Mouse (Mus musculus) liver, embryonic 12.5 days (tissue): Measurements from ENCODE around the gene Abcc5. TPM values are rescaled to one million over a fixed set of nuclear protein-coding genes. Genes with fewer than 3 reads are reported as not detected.
"Not testable (repeated sequence)": the region's sequence is repeated elsewhere in the genome, so short reads cannot be mapped to it uniquely, and the experiment has no call there.

Experiments
- ATAC-seq: fragments of 200-750 bp; cut with Nextera tagmentation; 2 replicates; pipeline ENCODE4 v1.8.0; 2017; ENCODE audit warnings: moderate number of reproducible peaks, mild to moderate bottlenecking, moderate library complexity
- H3K27ac ChIP-seq: fragments of 300-500 bp; sonication (generic); 2 replicates; pipeline ENCODE4 v1.5.1; 2016; ENCODE audit warnings: mild to moderate bottlenecking
- H3K27me3 ChIP-seq: fragments of 300-500 bp; sonication (generic); replicated peaks from 2 replicates; pipeline ENCODE4 v1.6.1; 2016; ENCODE audit warnings: mild to moderate bottlenecking, moderate library complexity
- H3K36me3 ChIP-seq: fragments of 300-500 bp; sonication (generic); 2 replicates; pipeline ENCODE4 v1.6.1; 2016; ENCODE audit warnings: mild to moderate bottlenecking, moderate library complexity
- H3K4me1 ChIP-seq: fragments of 300-500 bp; sonication (generic); 2 replicates; pipeline ENCODE4 v1.6.1; 2016
- H3K4me2 ChIP-seq: fragments of 300-500 bp; sonication (generic); 2 replicates; pipeline ENCODE4 v1.6.1; 2016; ENCODE audit warnings: mild to moderate bottlenecking, moderate library complexity
- H3K4me3 ChIP-seq: fragments of 300-500 bp; sonication (generic); 2 replicates; pipeline ENCODE4 v1.5.1; 2016; ENCODE audit warnings: mild to moderate bottlenecking, moderate library complexity
- H3K9ac ChIP-seq: fragments of 300-500 bp; sonication (generic); 2 replicates; pipeline ENCODE4 v1.6.1; 2016; ENCODE audit warnings: mild to moderate bottlenecking, moderate library complexity
- H3K9me3 ChIP-seq: fragments of 300-500 bp; sonication (generic); replicated peaks from 2 replicates; pipeline ENCODE4 v1.6.1; 2016; ENCODE audit warnings: mild to moderate bottlenecking, moderate library complexity
- WGBS: fragments of 180-500 bp; shearing (Covaris S2); methylation state at CpG from one replicate; pipeline ENCODE4 v1.1.7; 2016; ENCODE audit not compliant: insufficient replicate concordance; 5-methylcytosine and 5-hydroxymethylcytosine counted together
- polyA plus RNA-seq: library from polyadenylated mRNA; unstranded; fragments of >200 nt; fragmentation: Nextera tagmentation; extraction: Ambion mirVana; gene quantifications from 2 replicates; pipeline ENCODE4 v1.2.1, GENCODE M21; 2016

Abcc5 gene
- polyA plus RNA-seq, 1 experiment from 2014 or later: 28.6 TPM

GRCm38 (mm10) chr16:20391753-20392152 lies 34.4 kb downstream of the Abcc5 start:
- no peak overlapping the region for H3K9ac ChIP-seq
- no peak overlapping the region for H3K27ac ChIP-seq
- 83% methylated on average over 3 of the region's 3 CpGs for WGBS
- no peaks in the 10 kb centered on the region for H3K27me3 ChIP-seq
- H3K4me2 ChIP-seq: no peak overlapping the region
- no peak overlapping the region for H3K4me3 ChIP-seq
- no peaks in the 10 kb centered on the region for H3K9me3 ChIP-seq
- ATAC-seq: no peak
- peaks cover 83% of the 10 kb centered on the region for H3K36me3 ChIP-seq
- no peaks in the 10 kb centered on the region for H3K4me1 ChIP-seq

DNA sequence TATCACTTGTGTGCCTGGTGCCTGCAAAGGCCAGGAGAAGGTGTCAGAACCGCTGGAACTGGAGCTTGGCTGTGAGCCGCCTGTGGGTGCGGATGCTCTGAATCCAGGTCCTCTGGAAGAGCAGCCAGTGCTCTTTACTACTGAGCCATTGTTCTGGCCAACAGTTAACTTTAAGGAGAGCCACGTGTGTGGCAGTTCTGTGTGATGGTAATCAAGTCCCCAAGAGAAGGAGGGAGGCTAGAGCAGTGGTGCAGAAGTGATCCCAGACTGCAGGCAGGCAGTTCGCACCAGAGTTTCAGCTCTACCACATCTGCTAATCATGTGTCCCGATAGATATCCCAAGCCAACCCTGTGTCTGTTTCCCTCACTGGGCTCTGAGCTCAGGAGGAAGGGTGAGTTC lies 36.0 kb downstream of the Abcc5 start:
- 73% methylated on average over 6 of the region's 6 CpGs for WGBS
- H3K27ac ChIP-seq: no peak overlapping the region
- no peaks in the 10 kb centered on the region for H3K9me3 ChIP-seq
- H3K27me3 ChIP-seq: no peaks in the 10 kb centered on the region
- H3K4me2 ChIP-seq: no peak overlapping the region
- ATAC-seq: no peak
- H3K4me3 ChIP-seq: no peak overlapping the region
- H3K9ac ChIP-seq: no peak overlapping the region
- H3K4me1 ChIP-seq: no peaks in the 10 kb centered on the region
- peaks cover 74% of the 10 kb centered on the region for H3K36me3 ChIP-seq

DNA sequence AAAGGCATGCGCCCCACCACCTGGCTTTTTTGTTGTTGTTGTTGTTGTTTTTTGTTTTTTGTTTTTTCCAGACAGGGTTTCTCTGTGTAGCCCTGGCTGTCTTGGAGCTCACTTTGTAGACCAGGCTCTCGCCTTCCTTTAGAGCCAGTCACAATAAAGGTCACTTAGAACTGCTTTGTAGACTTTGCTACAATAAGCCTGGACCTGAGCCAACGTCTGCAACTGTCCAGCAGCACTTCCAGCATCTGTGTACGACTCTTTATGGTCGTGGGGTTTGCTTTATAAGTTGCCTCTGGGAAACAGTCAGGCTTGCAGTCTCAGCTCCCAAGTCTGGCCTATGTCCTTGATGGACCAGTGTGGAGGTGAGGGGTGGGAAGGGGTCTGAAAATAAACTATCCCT lies 45.2 kb downstream of the Abcc5 start:
- ATAC-seq: no peak
- no peak overlapping the region for H3K9ac ChIP-seq
- H3K27me3 ChIP-seq: no peaks in the 10 kb centered on the region
- H3K4me1 ChIP-seq: no peaks in the 10 kb centered on the region
- no peaks in the 10 kb centered on the region for H3K9me3 ChIP-seq
- H3K36me3 ChIP-seq: peaks cover 47% of the 10 kb centered on the region
- 72% methylated on average over 5 of the region's 5 CpGs for WGBS
- H3K4me2 ChIP-seq: no peak overlapping the region
- no peak overlapping the region for H3K4me3 ChIP-seq
- no peak overlapping the region for H3K27ac ChIP-seq

DNA sequence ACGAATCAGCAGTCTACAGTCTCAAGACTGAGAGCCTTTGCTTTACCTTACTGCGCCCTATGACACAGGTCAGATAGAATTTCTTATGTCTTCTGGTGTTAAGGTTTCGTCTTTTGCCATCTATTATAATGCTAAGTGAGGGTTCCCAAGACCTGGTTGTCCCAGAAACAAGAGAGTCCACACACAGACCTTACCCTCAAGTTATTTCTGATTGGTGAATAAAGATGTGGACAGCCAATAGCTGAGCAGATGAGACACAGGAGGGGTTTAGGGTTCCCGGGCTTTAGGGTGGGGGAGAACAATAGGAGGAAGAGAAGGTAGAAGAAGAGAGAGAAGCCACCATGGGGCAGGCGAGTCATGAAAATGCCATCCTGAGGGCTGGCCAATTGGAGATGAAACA lies 50.9 kb downstream of the Abcc5 start:
- Histone ChIP-seq H3K27ac (no peak overlapping the region), H3K36me3 (peaks cover 72% of the 10 kb centered on the region), H3K4me3 (no peak overlapping the region), H3K4me1 (peaks cover 19% of the 10 kb centered on the region), H3K9ac (no peak overlapping the region), H3K9me3 (no peaks in the 10 kb centered on the region), H3K27me3 (no peaks in the 10 kb centered on the region), H3K4me2 (no peak overlapping the region)
- WGBS: 83% methylated on average over 5 of the region's 5 CpGs
- ATAC-seq: no peak

DNA sequence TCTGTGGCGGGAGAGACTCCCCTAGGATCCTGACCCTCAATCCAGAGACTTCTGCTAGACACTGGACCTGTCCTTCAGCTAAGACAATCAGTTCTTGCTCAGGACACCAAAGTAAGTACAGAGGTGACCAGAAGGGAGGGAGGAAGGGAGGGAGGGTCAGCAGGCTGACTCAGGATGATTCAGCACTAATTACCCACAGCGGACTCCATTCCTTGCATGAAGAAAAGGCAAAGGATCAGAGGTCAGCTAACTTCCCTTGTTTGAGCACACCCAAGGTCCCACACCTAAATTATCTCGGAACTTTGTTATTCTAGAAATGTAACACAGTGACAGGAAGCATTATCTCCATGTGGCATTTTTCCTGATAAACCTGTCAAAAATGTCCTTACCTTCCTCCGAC lies 54.5 kb downstream of the Abcc5 start:
- no peak overlapping the region for H3K9ac ChIP-seq
- H3K27me3 ChIP-seq: no peaks in the 10 kb centered on the region
- H3K9me3 ChIP-seq: no peaks in the 10 kb centered on the region
- H3K27ac ChIP-seq: peak overlapping the region; percentile 47; the same call in 1 of the 2 replicates
- peak overlapping the region; percentile 2; the same call in 1 of the 2 replicates for H3K4me2 ChIP-seq
- WGBS: 38% methylated on average over 4 of the region's 4 CpGs
- H3K36me3 ChIP-seq: peaks cover 87% of the 10 kb centered on the region
- no peak overlapping the region for H3K4me3 ChIP-seq
- H3K4me1 ChIP-seq: peaks cover 22% of the 10 kb centered on the region
- ATAC-seq: peak; percentile 78

GRCm38 (mm10) chr16:20368221-20368620 lies 58.0 kb downstream of the Abcc5 start:
- ATAC-seq: no peak
- WGBS: 83% methylated on average over 9 of the region's 9 CpGs
- H3K27ac ChIP-seq: no peak overlapping the region
- peaks cover 89% of the 10 kb centered on the region for H3K36me3 ChIP-seq
- H3K9me3 ChIP-seq: no peaks in the 10 kb centered on the region
- no peak overlapping the region for H3K4me2 ChIP-seq
- H3K4me1 ChIP-seq: peaks cover 22% of the 10 kb centered on the region
- no peaks in the 10 kb centered on the region for H3K27me3 ChIP-seq
- no peak overlapping the region for H3K9ac ChIP-seq
- H3K4me3 ChIP-seq: no peak overlapping the region

DNA sequence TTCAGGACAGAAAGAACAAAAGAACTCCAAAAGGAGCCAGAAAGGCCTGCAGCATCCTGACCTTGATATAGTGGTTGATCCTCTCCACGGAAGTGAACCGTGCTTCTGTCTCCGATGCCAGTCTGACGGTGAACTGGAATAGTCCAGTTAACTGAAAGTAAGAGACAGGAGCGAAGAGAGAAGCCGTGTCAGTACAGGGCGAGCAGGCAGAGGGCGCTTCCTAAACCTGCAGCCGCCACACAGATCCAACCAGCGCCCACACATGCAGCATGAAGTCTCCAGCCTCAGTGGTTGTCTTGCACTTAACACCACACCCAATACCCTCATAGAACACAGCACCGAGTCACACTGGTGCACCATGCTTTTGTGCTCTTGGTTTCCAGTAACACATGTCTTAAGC lies 64.1 kb downstream of the Abcc5 start:
- Histone ChIP-seq H3K9me3 (no peaks in the 10 kb centered on the region), H3K4me1 (no peaks in the 10 kb centered on the region), H3K9ac (no peak overlapping the region), H3K36me3 (peaks cover 90% of the 10 kb centered on the region), H3K4me3 (no peak overlapping the region), H3K4me2 (no peak overlapping the region), H3K27me3 (no peaks in the 10 kb centered on the region), H3K27ac (no peak overlapping the region)
- no peak for ATAC-seq
- WGBS: 86% methylated on average over 11 of the region's 11 CpGs

- peaks cover 88% of the 10 kb centered on the region for H3K36me3 ChIP-seq
- H3K27ac ChIP-seq, ATAC-seq, H3K4me3 ChIP-seq, H3K4me1 ChIP-seq, H3K9me3 ChIP-seq, H3K4me2 ChIP-seq, H3K9ac ChIP-seq, H3K27me3 ChIP-seq: not testable (repeated sequence)
- 74% methylated on average over 3 of the region's 3 CpGs for WGBS
Observed at GRCm38 (mm10) chr16:20361496-20361895, 64.7 kb downstream of the Abcc5 start.

DNA sequence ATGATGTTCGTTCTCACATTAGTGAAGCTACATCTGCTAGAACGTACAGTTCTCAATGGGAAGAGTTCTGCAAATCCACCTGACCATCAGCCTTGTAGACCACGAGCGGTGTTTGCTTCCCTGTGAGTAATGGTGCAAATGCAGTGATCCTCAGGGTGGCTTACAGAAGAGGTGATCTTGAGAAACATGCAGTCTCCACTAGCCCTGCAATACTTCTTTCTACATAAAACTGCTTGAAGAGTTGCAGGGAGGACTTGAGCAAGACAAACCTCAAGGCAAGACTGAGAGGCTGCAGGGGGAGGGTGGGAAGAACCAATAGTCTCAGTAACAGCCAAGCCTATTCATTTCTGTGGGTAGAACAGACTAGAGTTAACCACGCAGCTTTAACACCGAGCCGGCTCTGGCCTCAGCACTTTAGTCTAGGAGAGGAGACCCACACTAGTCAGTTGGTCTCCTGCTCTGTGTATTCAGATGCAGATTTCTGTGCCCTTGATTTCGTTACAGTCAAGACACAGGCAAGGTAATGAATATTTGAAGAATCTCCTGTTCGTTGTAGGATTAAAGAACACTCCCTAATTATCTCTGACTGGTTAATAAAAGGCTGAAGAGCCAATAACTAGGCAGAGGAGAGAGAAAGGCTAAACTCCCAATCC lies 66.4 kb downstream of the Abcc5 start:
- WGBS: 84% methylated on average over 9 of the region's 9 CpGs
- Histone ChIP-seq H3K36me3 (peaks cover 89% of the 10 kb centered on the region), H3K9me3 (no peaks in the 10 kb centered on the region), H3K4me1 (no peaks in the 10 kb centered on the region), H3K27me3 (no peaks in the 10 kb centered on the region), H3K4me3 (no peak overlapping the region), H3K27ac (no peak overlapping the region), H3K9ac (no peak overlapping the region), H3K4me2 (no peak overlapping the region)
- ATAC-seq: no peak

DNA sequence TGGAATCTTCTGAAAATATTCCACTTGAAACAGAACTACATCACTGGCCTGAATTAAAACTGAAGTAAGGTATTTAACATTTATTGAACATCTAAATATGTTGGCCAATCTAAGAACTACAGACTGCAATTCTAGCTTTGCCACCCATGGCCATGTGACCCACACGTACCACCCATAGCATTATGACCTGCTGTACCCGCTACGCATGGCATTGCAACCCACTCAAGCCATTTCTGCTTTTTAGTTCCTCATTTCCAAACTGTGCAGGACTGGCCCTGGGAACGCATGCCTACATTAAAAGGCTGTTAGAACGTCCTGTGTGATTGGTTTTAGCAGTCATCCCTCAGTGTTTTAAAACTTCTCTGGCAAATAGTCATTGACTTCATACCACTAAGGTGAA lies 68.4 kb downstream of the Abcc5 start:
- H3K4me1 ChIP-seq: no peaks in the 10 kb centered on the region
- H3K4me3 ChIP-seq: no peak overlapping the region
- H3K36me3 ChIP-seq: peaks cover 82% of the 10 kb centered on the region
- 75% methylated on average over 5 of the region's 5 CpGs for WGBS
- no peaks in the 10 kb centered on the region for H3K27me3 ChIP-seq
- H3K9ac ChIP-seq: no peak overlapping the region
- no peak overlapping the region for H3K4me2 ChIP-seq
- H3K9me3 ChIP-seq: no peaks in the 10 kb centered on the region
- ATAC-seq: no peak
- H3K27ac ChIP-seq: no peak overlapping the region

DNA sequence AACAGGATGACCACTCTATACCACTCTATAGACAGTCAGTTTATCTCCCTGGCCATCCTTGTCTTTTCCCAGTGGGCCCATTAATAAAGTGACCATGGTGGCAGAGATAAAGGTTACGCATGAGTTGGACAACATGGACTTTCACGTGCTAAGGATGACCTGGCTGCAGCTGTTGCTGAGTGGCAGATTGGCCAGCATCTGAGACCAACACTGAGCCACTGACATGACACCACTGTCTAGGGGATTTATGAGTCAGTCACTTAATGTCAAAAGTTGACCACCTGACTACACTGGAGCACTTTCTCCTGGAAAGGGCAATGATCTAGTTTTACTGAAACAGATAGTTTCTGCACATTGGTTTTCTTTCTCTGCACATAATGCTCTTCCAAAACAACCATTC lies 71.4 kb downstream of the Abcc5 start:
- Histone ChIP-seq H3K4me2 (no peak overlapping the region), H3K9me3 (no peaks in the 10 kb centered on the region), H3K4me3 (no peak overlapping the region), H3K27ac (no peak overlapping the region), H3K36me3 (peaks cover 78% of the 10 kb centered on the region), H3K27me3 (no peaks in the 10 kb centered on the region), H3K9ac (no peak overlapping the region), H3K4me1 (no peaks in the 10 kb centered on the region)
- 69% methylated on average over 2 of the region's 2 CpGs for WGBS
- ATAC-seq: no peak

DNA sequence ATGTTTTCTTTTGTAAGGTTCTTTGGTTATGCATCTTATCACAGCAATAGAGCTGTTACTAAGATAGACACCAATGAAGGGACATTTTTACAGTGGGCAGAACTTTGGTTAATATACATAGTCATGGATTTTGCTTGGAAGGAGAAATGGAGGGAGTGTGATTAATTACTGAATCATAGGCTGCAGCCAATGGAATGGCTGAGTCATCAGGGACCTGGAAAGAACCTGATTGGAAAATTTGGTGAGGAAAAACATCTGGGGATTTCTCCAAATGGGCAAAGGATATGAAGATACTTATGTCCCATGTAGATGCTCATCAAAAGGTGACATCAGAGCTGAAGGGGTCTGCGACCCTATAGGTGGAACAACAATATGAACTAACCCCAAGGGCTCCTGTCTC lies 72.2 kb downstream of the Abcc5 start:
- ATAC-seq: no peak
- Histone ChIP-seq H3K27me3 (no peaks in the 10 kb centered on the region), H3K4me3 (no peak overlapping the region), H3K27ac (no peak overlapping the region), H3K9me3 (no peaks in the 10 kb centered on the region), H3K4me2 (no peak overlapping the region), H3K36me3 (peaks cover 75% of the 10 kb centered on the region), H3K4me1 (no peaks in the 10 kb centered on the region), H3K9ac (no peak overlapping the region)
- WGBS: 68% methylated on average over 1 of the region's 1 CpGs

DNA sequence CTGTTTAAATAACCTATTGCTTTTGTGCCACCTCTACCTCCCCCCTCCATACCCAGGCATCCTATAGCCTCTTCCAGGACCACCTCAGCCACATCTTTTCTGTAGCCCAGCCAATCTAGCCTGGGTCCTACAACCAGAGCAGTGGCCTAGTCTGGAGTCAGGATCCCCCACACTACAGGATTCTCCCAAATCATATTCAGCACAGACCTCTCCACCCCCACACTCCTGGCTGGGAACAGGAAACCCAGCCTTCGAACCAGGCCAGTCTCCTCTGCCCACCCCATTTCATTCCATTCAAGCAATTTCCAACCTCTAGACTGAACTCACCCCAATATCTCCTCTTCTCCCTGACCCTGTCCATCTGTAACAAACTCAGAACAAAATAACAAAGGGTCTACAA lies 80.7 kb downstream of the Abcc5 start:
- Histone ChIP-seq H3K27ac (no peak overlapping the region), H3K4me3 (no peak overlapping the region), H3K9me3 (no peaks in the 10 kb centered on the region), H3K36me3 (peaks cover 52% of the 10 kb centered on the region), H3K9ac (no peak overlapping the region), H3K4me2 (no peak overlapping the region), H3K27me3 (no peaks in the 10 kb centered on the region), H3K4me1 (no peaks in the 10 kb centered on the region)
- 72% methylated on average over 1 of the region's 1 CpGs for WGBS
- no peak for ATAC-seq
